Mouse (Mus musculus) brain, embryonic 14.5 days (tissue): ENCODE measurements at regions not wholly inside any gene's neighbourhood (a gene's known extent, or its start where the extent isn't known, plus 50 kb on each side); places are given as distances from the start of the nearest gene placed in this dataset.

ENCODE experiments used
- CTCF ChIP-seq: fragments of 200-500 bp; IDR thresholded peaks from 2 replicates; pipeline ENCODE4 v1.5.1; 2012; ENCODE audit warnings: inconsistent platforms, mild to moderate bottlenecking, moderate library complexity, borderline replicate concordance; ENCODE audit not compliant: insufficient read depth, insufficient read length; ENCODE audit errors: extremely low read depth
- POLR2A ChIP-seq: fragments of 200-500 bp; IDR thresholded peaks from 2 replicates; pipeline ENCODE4 v1.6.1; 2012; ENCODE audit warnings: mild to moderate bottlenecking, inconsistent platforms, borderline replicate concordance; ENCODE audit not compliant: poor library complexity, insufficient read depth, insufficient read length, severe bottlenecking; ENCODE audit errors: extremely low read depth

DNA sequence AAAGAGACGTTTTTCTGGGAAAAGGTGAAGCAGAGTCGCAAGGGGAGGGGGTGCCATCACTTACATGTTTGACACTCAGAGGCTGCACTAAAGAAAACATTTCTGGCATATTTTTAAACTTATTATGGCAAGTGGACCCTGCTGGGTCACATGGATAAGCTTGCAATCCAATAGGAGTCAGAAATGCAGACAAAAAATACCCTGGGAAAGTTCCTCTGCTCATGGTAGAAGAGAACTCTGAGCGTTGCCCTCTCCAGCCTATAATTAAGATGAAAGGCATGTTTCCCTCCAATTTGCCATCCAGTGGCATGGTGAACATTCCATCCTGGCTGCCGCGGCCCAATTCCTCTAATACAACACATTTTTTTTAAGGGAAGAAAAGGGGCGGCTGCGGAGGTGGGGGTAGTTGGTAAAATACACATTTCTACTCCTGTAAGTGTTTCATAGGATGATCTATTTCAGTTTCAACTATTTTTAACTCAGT, 250.6 kb downstream of the Tgfb2 start:
- TF ChIP-seq CTCF (no peak), POLR2A (no peak)
